Mouse (Mus musculus): ENCODE results near the gene Snd1. TPM values are rescaled to one million over a fixed set of nuclear protein-coding genes. Genes with fewer than 3 reads are reported as not detected.

Gene Snd1
- polyA plus RNA-seq, 1 experiment from 2014 or later = 111 TPM

DNA sequence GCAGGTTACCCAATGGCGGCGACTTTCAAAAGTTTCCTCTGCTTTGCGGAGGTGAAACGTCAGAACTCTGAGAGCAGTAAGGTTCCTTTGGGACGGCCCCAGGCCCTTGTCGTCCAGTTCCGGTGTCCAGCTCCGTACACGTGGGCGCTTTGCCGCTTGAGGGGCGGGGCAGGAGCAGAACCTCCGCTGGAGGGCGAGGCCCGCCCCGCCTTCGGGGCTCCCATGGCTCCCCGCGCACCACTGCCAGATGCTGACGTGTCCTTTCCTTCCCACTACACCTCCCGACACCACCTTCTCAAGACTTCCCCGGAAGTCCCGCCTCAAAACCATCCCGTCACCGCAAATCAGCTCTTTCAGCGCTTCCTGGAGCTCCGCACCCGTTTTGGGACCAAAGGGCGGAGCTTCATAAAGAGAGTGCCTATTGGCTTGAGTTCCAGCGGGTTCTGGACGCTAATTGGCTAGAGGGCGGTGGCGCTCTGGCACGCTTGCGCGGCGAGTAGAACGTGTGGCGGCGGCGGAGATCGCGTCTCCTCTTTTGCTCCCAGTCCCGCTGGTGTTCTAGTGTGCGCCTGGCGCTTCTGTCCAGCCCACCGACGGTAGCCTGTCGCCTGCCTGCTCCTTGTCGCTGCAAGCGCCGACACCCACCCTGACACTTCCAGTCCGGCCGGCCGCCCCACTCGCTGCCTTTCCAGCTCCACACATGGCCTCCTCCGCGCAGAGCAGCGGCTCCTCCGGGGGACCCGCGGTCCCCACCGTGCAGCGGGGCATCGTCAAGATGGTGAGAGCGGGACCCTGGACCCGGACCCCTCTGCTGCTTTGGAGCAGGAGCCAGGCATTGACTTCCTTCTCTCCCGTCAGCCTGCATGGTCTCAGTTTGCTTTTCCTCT lies 5.2 kb downstream of the Snd1 start:
- WGBS = under 1% methylated on average over 68 of the region's 68 CpGs
- Histone ChIP-seq H3K36me3 (ENCODE audit: control insufficient read depth, insufficient read depth, low read length) (no peaks in the 10 kb centered on the region), H3K9ac (ENCODE audit: low read length) (peak overlapping the region; percentile 50), H3K4me1 (ENCODE audit: control insufficient read depth, insufficient read depth, low read length) (peaks cover 4% of the 10 kb centered on the region; the same call in 1 of the 2 replicates), H3K4me3 (ENCODE audit: low read depth, low read length) (peak overlapping the region; percentile 60), H3K9me3 (ENCODE audit: control insufficient read depth, low read length) (no peaks in the 10 kb centered on the region), H3K27me3 (ENCODE audit: control insufficient read depth, insufficient read depth, low read length) (no peaks in the 10 kb centered on the region), H3K4me2 (ENCODE audit: low read depth) (peak overlapping the region; percentile 72), H3K27ac (ENCODE audit: low read depth, low read length) (0 out of 2 replicates have a peak overlapping the region, but pooled peaks have one; percentile 44)
- DNase-seq (ENCODE audit: low spot score) = peak; percentile 98
- peak; percentile 98 for ATAC-seq (ENCODE audit: insufficient read depth, low FRiP score, low TSS enrichment)

DNA sequence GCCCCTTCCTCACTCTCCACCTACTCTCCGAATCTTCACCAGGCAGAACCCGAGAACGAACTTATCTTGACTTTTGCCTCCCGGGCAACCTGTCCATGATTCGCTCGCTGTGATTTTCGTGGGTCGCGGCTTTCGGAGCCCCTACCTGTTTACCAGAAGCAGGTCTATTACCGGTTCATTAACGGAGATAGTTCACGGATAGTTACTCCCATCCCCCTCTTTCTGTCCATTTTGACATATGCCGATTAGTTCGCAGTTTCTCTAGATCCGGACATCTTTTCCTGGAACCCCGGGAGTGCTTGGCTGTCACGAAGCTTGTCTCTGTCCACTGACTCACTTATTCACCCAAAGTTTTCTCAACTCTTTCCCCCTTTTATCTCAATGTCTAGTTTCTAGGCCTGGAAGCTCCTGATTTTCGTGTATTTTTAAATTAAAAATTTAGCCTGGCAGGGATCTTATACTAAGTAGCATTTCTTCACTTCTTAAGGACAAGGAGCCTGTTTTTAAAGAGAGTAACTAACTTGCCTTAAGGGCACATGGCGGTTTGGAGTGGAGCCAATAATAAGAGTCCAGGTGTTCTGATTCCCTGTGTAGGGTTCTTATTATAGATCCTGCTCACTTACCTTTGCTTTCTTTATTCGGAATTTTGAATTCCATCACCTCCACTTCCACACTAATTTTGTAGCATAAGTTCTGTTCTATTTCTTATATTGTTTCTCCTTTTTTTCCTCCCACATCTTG lies 6.0 kb downstream of the Snd1 start:
- H3K27ac ChIP-seq (ENCODE audit: low read depth, low read length) = no peak overlapping the region
- ATAC-seq (ENCODE audit: insufficient read depth, low FRiP score, low TSS enrichment) = no peak
- no peak for DNase-seq (ENCODE audit: low spot score)

DNA sequence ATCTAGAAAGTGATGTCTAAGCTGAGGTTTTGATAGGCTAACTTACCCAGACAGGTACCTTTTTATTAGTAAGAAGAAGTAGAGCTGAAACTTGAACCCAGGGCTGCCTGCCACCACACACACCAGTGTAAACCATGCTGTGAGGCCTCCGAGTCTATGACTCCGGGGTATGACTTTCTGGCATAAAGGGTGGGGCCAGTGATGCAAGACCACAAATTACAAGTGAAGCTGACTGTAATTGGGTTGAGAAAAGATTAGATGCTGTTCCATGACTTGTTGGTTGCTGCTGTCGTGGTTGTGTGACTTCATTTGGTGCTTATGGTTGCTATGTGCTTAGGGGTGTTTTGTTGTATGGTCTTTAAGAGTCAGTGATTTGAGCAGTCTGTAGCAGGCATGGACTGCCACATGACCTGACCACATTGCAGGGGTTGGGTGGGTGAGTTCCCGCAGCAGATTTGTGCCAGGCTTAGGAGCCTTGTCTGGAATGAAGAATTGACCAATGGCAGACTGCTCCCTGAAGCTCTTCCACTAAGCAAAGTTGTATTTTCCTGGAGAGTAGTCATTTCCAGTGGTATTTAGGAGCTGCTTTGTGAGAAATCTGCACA lies 7.9 kb downstream of the Snd1 start:
- Histone ChIP-seq H3K27me3 (ENCODE audit: control insufficient read depth, insufficient read depth, low read length) (no peaks in the 10 kb centered on the region), H3K4me1 (ENCODE audit: control insufficient read depth, insufficient read depth, low read length) (peaks cover 4% of the 10 kb centered on the region; the same call in 1 of the 2 replicates), H3K9ac (ENCODE audit: low read length) (no peak overlapping the region), H3K9me3 (ENCODE audit: control insufficient read depth, low read length) (no peaks in the 10 kb centered on the region), H3K4me3 (ENCODE audit: low read depth, low read length) (no peak overlapping the region), H3K36me3 (ENCODE audit: control insufficient read depth, insufficient read depth, low read length) (no peaks in the 10 kb centered on the region), H3K27ac (ENCODE audit: low read depth, low read length) (no peak overlapping the region), H3K4me2 (ENCODE audit: low read depth) (no peak overlapping the region)
- ATAC-seq (ENCODE audit: insufficient read depth, low FRiP score, low TSS enrichment) (no peak), DNase-seq (ENCODE audit: low spot score) (no peak)
- 86% methylated on average over 4 of the region's 4 CpGs for WGBS

More for the DNA sequence above, 6.0 kb downstream of the Snd1 start:
- peaks cover 4% of the 10 kb centered on the region; the same call in 1 of the 2 replicates for H3K4me1 ChIP-seq (ENCODE audit: control insufficient read depth, insufficient read depth, low read length)
- H3K9me3 ChIP-seq (ENCODE audit: control insufficient read depth, low read length) = no peaks in the 10 kb centered on the region
- WGBS = 7% methylated on average over 21 of the region's 21 CpGs
- H3K9ac ChIP-seq (ENCODE audit: low read length) = peak overlapping the region; percentile 46
- peak overlapping the region; percentile 53 for H3K4me2 ChIP-seq (ENCODE audit: low read depth)
- H3K4me3 ChIP-seq (ENCODE audit: low read depth, low read length) = peak overlapping the region; percentile 60
- no peaks in the 10 kb centered on the region for H3K27me3 ChIP-seq (ENCODE audit: control insufficient read depth, insufficient read depth, low read length)
- H3K36me3 ChIP-seq (ENCODE audit: control insufficient read depth, insufficient read depth, low read length) = no peaks in the 10 kb centered on the region

DNA sequence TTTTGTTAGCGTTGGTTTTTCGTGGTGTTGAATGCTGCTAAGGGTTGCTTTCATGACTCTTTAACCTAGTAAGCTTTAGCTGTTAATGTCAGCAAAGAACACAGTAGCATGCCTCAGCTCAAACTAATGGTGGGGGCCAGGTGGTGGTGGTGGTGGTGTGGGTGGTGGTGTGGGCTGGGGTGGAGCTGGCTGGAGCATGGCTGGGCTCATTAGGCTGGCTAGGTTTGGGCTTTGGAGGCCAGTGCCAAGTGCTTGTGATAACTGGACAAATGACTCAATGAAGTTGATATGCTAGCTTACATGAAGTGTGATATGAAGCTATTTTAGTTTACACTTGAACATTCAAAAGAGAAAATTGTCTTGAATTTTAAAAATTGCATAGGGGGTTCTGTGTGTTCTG lies 11.1 kb downstream of the Snd1 start:
- H3K36me3 ChIP-seq (ENCODE audit: control insufficient read depth, insufficient read depth, low read length) = no peaks in the 10 kb centered on the region; the same call in 1 of the 2 replicates

DNA sequence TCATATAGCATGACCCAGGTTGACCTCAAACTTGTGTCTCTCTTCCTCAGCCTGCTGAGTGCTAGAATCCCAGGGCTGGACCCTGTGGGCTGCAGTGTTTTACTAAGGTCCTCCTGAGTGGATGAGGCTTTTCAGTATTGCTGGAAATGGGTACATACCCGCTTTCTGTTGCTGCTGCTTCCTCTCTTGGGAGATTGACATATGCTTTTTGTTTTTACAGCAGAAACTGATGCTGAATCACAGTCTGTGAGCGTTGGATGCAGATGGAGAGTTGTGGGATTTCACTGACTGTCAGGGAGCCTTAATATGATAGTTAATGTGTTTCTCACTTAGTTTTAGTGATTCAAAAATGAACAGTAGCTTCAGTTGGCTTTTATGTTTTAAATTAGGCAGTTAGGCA lies 11.5 kb downstream of the Snd1 start:
- Histone ChIP-seq H3K9me3 (ENCODE audit: control insufficient read depth, low read length) (no peaks in the 10 kb centered on the region), H3K9ac (ENCODE audit: low read length) (no peak overlapping the region), H3K27me3 (ENCODE audit: control insufficient read depth, insufficient read depth, low read length) (no peaks in the 10 kb centered on the region), H3K27ac (ENCODE audit: low read depth, low read length) (no peak overlapping the region), H3K36me3 (ENCODE audit: control insufficient read depth, insufficient read depth, low read length) (peaks cover 2% of the 10 kb centered on the region; the same call in 1 of the 2 replicates), H3K4me2 (ENCODE audit: low read depth) (no peak overlapping the region), H3K4me1 (ENCODE audit: control insufficient read depth, insufficient read depth, low read length) (no peaks in the 10 kb centered on the region; the same call in 1 of the 2 replicates), H3K4me3 (ENCODE audit: low read depth, low read length) (no peak overlapping the region)
- ATAC-seq (ENCODE audit: insufficient read depth, low FRiP score, low TSS enrichment) (no peak), DNase-seq (ENCODE audit: low spot score) (no peak)
- WGBS = 78% methylated on average over 2 of the region's 2 CpGs

More for the DNA sequence above, 11.1 kb downstream of the Snd1 start:
- 95% methylated on average over 2 of the region's 2 CpGs for WGBS
- Histone ChIP-seq H3K27ac (ENCODE audit: low read depth, low read length) (no peak overlapping the region), H3K4me1 (ENCODE audit: control insufficient read depth, insufficient read depth, low read length) (peaks cover 2% of the 10 kb centered on the region; the same call in 1 of the 2 replicates), H3K4me2 (ENCODE audit: low read depth) (no peak overlapping the region), H3K27me3 (ENCODE audit: control insufficient read depth, insufficient read depth, low read length) (no peaks in the 10 kb centered on the region), H3K9me3 (ENCODE audit: control insufficient read depth, low read length) (no peaks in the 10 kb centered on the region), H3K9ac (ENCODE audit: low read length) (no peak overlapping the region), H3K4me3 (ENCODE audit: low read depth, low read length) (no peak overlapping the region)
- no peak for DNase-seq (ENCODE audit: low spot score)
- no peak for ATAC-seq (ENCODE audit: insufficient read depth, low FRiP score, low TSS enrichment)

DNA sequence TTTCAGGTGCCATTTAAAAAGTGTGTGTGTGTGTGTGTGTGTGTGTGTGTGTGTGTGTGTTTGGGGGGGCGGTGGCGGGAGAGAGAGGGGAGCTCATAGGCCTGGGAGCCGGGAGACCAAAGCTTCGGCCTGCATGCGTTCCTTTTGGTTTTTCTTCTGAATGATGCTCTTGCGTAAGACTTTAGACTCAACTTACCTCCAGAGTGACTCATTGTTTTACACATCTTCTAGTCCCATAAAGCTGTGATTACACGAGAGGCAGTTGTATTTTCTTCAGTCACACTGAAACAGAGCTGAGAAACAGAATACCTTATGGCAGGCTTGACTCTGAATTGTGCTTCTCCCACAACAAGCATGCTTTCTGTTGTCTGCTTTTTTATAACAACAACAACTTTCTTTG lies 12.0 kb downstream of the Snd1 start:
- Histone ChIP-seq H3K9ac (ENCODE audit: low read length) (no peak overlapping the region), H3K27ac (ENCODE audit: low read depth, low read length) (no peak overlapping the region), H3K27me3 (ENCODE audit: control insufficient read depth, insufficient read depth, low read length) (no peaks in the 10 kb centered on the region), H3K9me3 (ENCODE audit: control insufficient read depth, low read length) (no peaks in the 10 kb centered on the region), H3K36me3 (ENCODE audit: control insufficient read depth, insufficient read depth, low read length) (peaks cover 2% of the 10 kb centered on the region; the same call in 1 of the 2 replicates), H3K4me1 (ENCODE audit: control insufficient read depth, insufficient read depth, low read length) (no peaks in the 10 kb centered on the region; the same call in 1 of the 2 replicates), H3K4me2 (ENCODE audit: low read depth) (no peak overlapping the region), H3K4me3 (ENCODE audit: low read depth, low read length) (no peak overlapping the region)
- no peak for DNase-seq (ENCODE audit: low spot score)
- ATAC-seq (ENCODE audit: insufficient read depth, low FRiP score, low TSS enrichment) = no peak
- WGBS = 88% methylated on average over 7 of the region's 7 CpGs

DNA sequence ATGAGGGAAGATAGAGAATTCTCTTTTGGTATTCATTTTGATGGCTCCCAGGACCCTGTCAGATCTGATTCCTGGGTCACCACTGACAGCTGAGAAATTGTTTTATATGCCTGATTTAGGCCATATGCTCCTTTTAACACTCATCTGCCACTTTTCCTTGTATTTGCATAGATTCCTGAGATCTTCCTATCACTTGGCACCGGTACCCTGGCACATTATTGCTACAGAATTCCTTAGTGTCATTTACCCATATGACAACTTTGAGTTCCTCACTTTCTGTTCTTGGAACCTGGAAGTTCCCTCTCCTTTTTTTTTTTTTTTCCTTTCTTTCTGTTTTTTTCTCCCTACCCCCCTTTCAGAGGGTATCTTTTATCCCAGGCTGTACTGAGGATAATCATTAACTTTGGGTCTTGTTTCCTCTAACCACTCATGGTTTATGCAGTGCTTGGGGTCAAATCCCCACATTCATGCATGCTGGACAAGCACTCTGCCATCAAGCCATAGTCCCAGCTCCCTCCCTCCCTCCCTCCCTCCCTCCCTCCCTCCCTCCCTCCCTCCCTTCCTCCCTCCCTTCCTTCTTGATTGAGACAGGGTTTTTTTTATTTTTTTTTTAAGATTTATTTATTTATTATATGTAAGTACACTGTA lies 13.4 kb downstream of the Snd1 start:
- H3K4me1 ChIP-seq (ENCODE audit: control insufficient read depth, insufficient read depth, low read length) = no peaks in the 10 kb centered on the region
- no peak overlapping the region for H3K9ac ChIP-seq (ENCODE audit: low read length)
- ATAC-seq (ENCODE audit: insufficient read depth, low FRiP score, low TSS enrichment) (no peak), DNase-seq (ENCODE audit: low spot score) (no peak)
- no peak overlapping the region for H3K4me2 ChIP-seq (ENCODE audit: low read depth)
- H3K27ac ChIP-seq (ENCODE audit: low read depth, low read length) = no peak overlapping the region
- H3K4me3 ChIP-seq (ENCODE audit: low read depth, low read length) = no peak overlapping the region
- no peaks in the 10 kb centered on the region for H3K9me3 ChIP-seq (ENCODE audit: control insufficient read depth, low read length)
- WGBS = 78% methylated on average over 1 of the region's 1 CpGs
- peaks cover 7% of the 10 kb centered on the region for H3K36me3 ChIP-seq (ENCODE audit: control insufficient read depth, insufficient read depth, low read length)
- H3K27me3 ChIP-seq (ENCODE audit: control insufficient read depth, insufficient read depth, low read length) = no peaks in the 10 kb centered on the region

DNA sequence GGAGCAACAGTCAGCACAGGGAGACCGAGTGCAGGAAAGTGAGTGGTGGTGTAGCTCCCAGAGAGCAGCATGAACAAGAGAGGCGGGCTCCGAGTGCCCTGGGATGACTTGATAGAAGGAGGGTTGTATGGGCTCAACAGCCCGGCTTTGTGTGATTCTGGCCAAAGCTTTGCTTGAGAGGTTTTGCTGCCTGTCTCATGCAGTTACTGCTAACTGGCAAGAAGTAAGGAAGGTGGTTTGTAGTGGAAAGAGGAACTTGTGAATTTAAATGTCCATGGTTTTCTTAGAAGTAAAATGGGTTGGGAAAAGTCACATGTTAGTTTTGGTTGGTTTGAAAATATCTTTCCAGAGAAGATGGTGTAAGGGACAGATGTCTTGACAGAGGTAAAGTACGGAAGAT lies 15.7 kb downstream of the Snd1 start:
- 95% methylated on average over 5 of the region's 5 CpGs for WGBS
- ATAC-seq (ENCODE audit: insufficient read depth, low FRiP score, low TSS enrichment) (no peak), DNase-seq (ENCODE audit: low spot score) (no peak)
- no peaks in the 10 kb centered on the region for H3K9me3 ChIP-seq (ENCODE audit: control insufficient read depth, low read length)
- no peak overlapping the region for H3K27ac ChIP-seq (ENCODE audit: low read depth, low read length)
- H3K4me3 ChIP-seq (ENCODE audit: low read depth, low read length) = no peak overlapping the region
- no peaks in the 10 kb centered on the region for H3K27me3 ChIP-seq (ENCODE audit: control insufficient read depth, insufficient read depth, low read length)
- no peak overlapping the region for H3K9ac ChIP-seq (ENCODE audit: low read length)
- H3K4me2 ChIP-seq (ENCODE audit: low read depth) = no peak overlapping the region
- H3K36me3 ChIP-seq (ENCODE audit: control insufficient read depth, insufficient read depth, low read length) = peaks cover 7% of the 10 kb centered on the region
- H3K4me1 ChIP-seq (ENCODE audit: control insufficient read depth, insufficient read depth, low read length) = no peaks in the 10 kb centered on the region

Measured in neural tube, embryonic 11.5 days (tissue).